Mouse (Mus musculus) neural tube, embryonic 14.5 days (tissue): ENCODE data around the gene Cspg4. TPM values are rescaled to one million over a fixed set of nuclear protein-coding genes. Genes with fewer than 3 reads are reported as not detected.
A peak's percentile ranks its signal among the peaks of the same experiment; 100 is the strongest.

Experiments used
- ATAC-seq: fragments of 200-750 bp; cut with Nextera tagmentation; 2 replicates; pipeline ENCODE4 v1.8.0; 2017; ENCODE audit warnings: low read depth, mild to moderate bottlenecking, moderate TSS enrichment, moderate library complexity
- H3K27ac ChIP-seq: fragments of 300-500 bp; sonication (generic); 2 replicates; pipeline ENCODE4 v1.5.1; 2014; ENCODE audit warnings: low read depth, mild to moderate bottlenecking, control low read depth, low read length, moderate library complexity, mixed read lengths
- H3K27me3 ChIP-seq: fragments of 300-500 bp; sonication (generic); 2 replicates; pipeline ENCODE4 v1.6.1; 2014; ENCODE audit warnings: low read length; ENCODE audit not compliant: control insufficient read depth, insufficient read depth
- H3K36me3 ChIP-seq: fragments of 300-500 bp; sonication (generic); 2 replicates; pipeline ENCODE4 v1.6.1; 2014; ENCODE audit warnings: low read length, mixed read lengths; ENCODE audit not compliant: control insufficient read depth, insufficient read depth
- H3K4me1 ChIP-seq: fragments of 300-500 bp; sonication (generic); 2 replicates; pipeline ENCODE4 v1.6.1; 2014; ENCODE audit warnings: low read length; ENCODE audit not compliant: control insufficient read depth, insufficient read depth
- H3K4me2 ChIP-seq: fragments of 300-500 bp; sonication (generic); 2 replicates; pipeline ENCODE4 v1.6.1; 2014; ENCODE audit warnings: mild to moderate bottlenecking, low read depth, low read length, control low read depth
- H3K4me3 ChIP-seq: fragments of 300-500 bp; sonication (generic); 2 replicates; pipeline ENCODE4 v1.5.1; 2014; ENCODE audit warnings: low read depth, low read length, control low read depth, mixed read lengths
- H3K9ac ChIP-seq: fragments of 300-500 bp; sonication (generic); replicated peaks from 2 replicates; pipeline ENCODE4 v1.6.1; 2014; ENCODE audit warnings: low read depth, mild to moderate bottlenecking, control low read depth, low read length, mixed read lengths
- H3K9me3 ChIP-seq: fragments of 300-500 bp; sonication (generic); 2 replicates; pipeline ENCODE4 v1.6.1; 2016; ENCODE audit warnings: low read length; ENCODE audit not compliant: control insufficient read depth
- WGBS: fragments of 180-500 bp; shearing (Covaris S2); extraction: QIAGEN DNeasy Blood & Tissue Kit; methylation state at CpG from one replicate; pipeline ENCODE4 v1.1.7; 2014; 5-methylcytosine and 5-hydroxymethylcytosine counted together
- polyA plus RNA-seq: library from polyadenylated mRNA; unstranded; fragments of >200 nt; fragmentation: Nextera tagmentation; extraction: Ambion mirVana; gene quantifications from 2 replicates; pipeline ENCODE4 v1.2.1, GENCODE M21; 2014

The Cspg4 gene
- polyA plus RNA-seq, 1 experiment from 2014 or later = 6.1 TPM

- ATAC-seq = no peak
- no peak overlapping the region for H3K27ac ChIP-seq
- WGBS = 92% methylated on average over 10 of the region's 10 CpGs
- no peaks in the 10 kb centered on the region for H3K27me3 ChIP-seq
- peaks cover 11% of the 10 kb centered on the region; the same call in 1 of the 2 replicates for H3K4me1 ChIP-seq
- no peaks in the 10 kb centered on the region for H3K9me3 ChIP-seq
- H3K4me3 ChIP-seq = no peak overlapping the region
- H3K4me2 ChIP-seq = no peak overlapping the region
- H3K36me3 ChIP-seq = no peaks in the 10 kb centered on the region
- H3K9ac ChIP-seq = no peak overlapping the region
These were observed 27.3 kb downstream of the Cspg4 start for GRCm38 (mm10) chr9:56892111-56892510.

GRCm38 (mm10) chr9:56893313-56893712, 28.5 kb downstream of the Cspg4 start:
- Histone ChIP-seq H3K27ac (no peak overlapping the region), H3K27me3 (no peaks in the 10 kb centered on the region), H3K9me3 (no peaks in the 10 kb centered on the region), H3K36me3 (no peaks in the 10 kb centered on the region), H3K4me3 (no peak overlapping the region), H3K4me1 (peaks cover 11% of the 10 kb centered on the region; the same call in 1 of the 2 replicates), H3K4me2 (no peak overlapping the region), H3K9ac (no peak overlapping the region)
- ATAC-seq = 0 out of 2 replicates have a peak, but pooled peaks have one; percentile 5
- WGBS = 60% methylated on average over 8 of the region's 8 CpGs

DNA sequence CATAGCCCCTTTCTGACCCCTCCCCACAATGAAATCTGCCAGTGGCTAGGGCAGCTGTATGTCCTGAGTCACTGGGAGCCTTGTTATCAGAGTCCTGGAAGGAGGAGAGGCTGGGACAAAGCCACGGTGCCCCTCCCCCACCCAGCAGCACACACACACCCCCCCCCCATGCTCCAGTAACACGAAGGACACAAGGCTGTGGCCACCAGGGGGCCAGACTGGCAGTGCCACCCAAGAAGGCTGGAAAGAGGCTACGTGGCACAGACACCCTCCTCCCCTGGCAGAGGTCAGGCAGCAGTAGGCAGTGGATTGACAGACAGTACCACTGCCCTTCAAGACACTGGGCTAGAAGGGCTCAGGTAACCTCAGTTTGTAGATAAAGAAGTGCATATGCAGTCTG, 29.2 kb downstream of the Cspg4 start:
- Histone ChIP-seq H3K4me3 (no peak overlapping the region), H3K4me1 (peaks cover 11% of the 10 kb centered on the region; the same call in 1 of the 2 replicates), H3K27ac (no peak overlapping the region), H3K27me3 (no peaks in the 10 kb centered on the region), H3K9me3 (no peaks in the 10 kb centered on the region), H3K36me3 (no peaks in the 10 kb centered on the region), H3K9ac (no peak overlapping the region), H3K4me2 (no peak overlapping the region)
- no peak for ATAC-seq
- 13% methylated on average over 3 of the region's 3 CpGs for WGBS

DNA sequence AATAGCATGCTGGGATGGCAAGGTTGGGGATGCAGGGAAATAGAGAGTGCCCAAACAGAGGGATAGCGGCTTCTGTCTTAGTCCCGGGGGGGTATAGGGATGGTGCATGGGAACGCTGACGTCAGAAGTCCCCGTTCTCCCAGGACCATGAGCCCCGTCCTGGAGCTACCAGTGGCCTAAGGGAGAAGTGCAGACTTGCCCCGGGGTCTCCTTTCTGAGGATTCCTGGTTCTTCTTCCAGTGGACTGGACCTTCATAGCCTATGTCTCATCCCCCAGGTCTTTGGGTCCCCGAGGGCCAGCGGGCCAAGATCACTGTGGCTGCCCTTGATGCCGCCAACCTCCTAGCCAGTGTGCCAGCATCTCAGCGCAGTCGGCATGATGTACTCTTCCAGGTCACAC, 31.9 kb downstream of the Cspg4 start:
- H3K36me3 ChIP-seq = no peaks in the 10 kb centered on the region
- no peak overlapping the region for H3K4me3 ChIP-seq
- no peak overlapping the region for H3K27ac ChIP-seq
- H3K27me3 ChIP-seq = no peaks in the 10 kb centered on the region
- 98% methylated on average over 12 of the region's 12 CpGs for WGBS
- H3K4me1 ChIP-seq = peaks cover 8% of the 10 kb centered on the region; the same call in 1 of the 2 replicates
- no peaks in the 10 kb centered on the region for H3K9me3 ChIP-seq
- H3K9ac ChIP-seq = no peak overlapping the region
- ATAC-seq = no peak
- no peak overlapping the region for H3K4me2 ChIP-seq

DNA sequence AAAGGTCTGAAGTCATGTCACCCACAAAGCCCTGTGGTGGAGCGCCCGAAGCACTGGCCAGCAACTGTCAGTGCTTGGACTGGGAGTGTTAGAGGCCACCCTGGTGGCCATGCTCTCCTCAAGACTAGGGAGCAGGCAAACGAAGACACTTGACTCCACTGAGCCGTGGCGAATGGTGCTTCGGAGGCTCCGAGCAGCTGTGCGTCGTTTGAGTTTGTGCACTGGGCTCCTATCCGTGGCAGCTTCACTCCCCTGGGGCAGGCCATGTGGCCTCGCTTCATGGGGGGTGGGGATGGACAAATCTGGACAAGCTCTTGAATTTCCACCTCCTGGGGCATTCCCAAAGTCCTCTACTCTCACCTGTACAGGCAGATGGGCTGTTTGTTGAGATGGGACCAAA, 34.6 kb downstream of the Cspg4 start:
- no peaks in the 10 kb centered on the region for H3K4me1 ChIP-seq
- H3K4me2 ChIP-seq = no peak overlapping the region
- no peak for ATAC-seq
- H3K27ac ChIP-seq = no peak overlapping the region
- no peak overlapping the region for H3K9ac ChIP-seq
- 58% methylated on average over 11 of the region's 11 CpGs for WGBS
- no peaks in the 10 kb centered on the region for H3K9me3 ChIP-seq
- no peak overlapping the region for H3K4me3 ChIP-seq
- no peaks in the 10 kb centered on the region for H3K36me3 ChIP-seq
- no peaks in the 10 kb centered on the region for H3K27me3 ChIP-seq

- H3K4me3 ChIP-seq = no peak overlapping the region
- H3K27me3 ChIP-seq = no peaks in the 10 kb centered on the region
- H3K36me3 ChIP-seq = no peaks in the 10 kb centered on the region
- no peak overlapping the region for H3K4me2 ChIP-seq
- ATAC-seq = no peak
- H3K27ac ChIP-seq = no peak overlapping the region
- H3K9ac ChIP-seq = no peak overlapping the region
- no peaks in the 10 kb centered on the region for H3K9me3 ChIP-seq
- no peaks in the 10 kb centered on the region for H3K4me1 ChIP-seq
These were observed 35.2 kb downstream of the Cspg4 start for GRCm38 (mm10) chr9:56900060-56900459.

- no peak overlapping the region for H3K4me3 ChIP-seq
- no peaks in the 10 kb centered on the region for H3K36me3 ChIP-seq
- 60% methylated on average over 9 of the region's 9 CpGs for WGBS
- no peaks in the 10 kb centered on the region for H3K27me3 ChIP-seq
- no peak overlapping the region for H3K27ac ChIP-seq
- no peak overlapping the region for H3K9ac ChIP-seq
- H3K4me1 ChIP-seq = no peaks in the 10 kb centered on the region
- no peak for ATAC-seq
- H3K4me2 ChIP-seq = no peak overlapping the region
- H3K9me3 ChIP-seq = no peaks in the 10 kb centered on the region
These were observed 35.7 kb downstream of the Cspg4 start for GRCm38 (mm10) chr9:56900571-56900970.

DNA sequence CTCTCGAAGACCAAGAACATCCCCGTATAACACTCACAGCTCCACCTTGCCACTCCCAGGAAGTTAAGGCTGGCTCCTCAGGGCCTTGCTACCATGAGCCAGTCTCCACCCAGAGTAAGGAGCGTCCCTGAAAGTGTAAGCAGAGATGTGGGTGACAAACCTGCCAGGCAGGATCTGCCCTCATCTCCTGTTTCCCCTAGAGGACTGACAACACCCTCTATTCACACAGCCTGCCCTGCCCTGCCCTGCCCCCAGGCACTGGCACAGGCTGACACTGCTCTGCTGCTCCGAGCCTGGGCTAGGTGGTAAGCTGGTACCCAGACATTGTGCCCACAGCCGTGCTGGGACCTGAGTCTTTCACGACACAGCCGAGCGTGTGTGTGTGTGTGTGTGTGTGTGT, 36.4 kb downstream of the Cspg4 start:
- no peak overlapping the region for H3K4me2 ChIP-seq
- H3K4me3 ChIP-seq = no peak overlapping the region
- no peaks in the 10 kb centered on the region for H3K27me3 ChIP-seq
- no peak overlapping the region for H3K27ac ChIP-seq
- no peak for ATAC-seq
- H3K9me3 ChIP-seq = no peaks in the 10 kb centered on the region
- no peaks in the 10 kb centered on the region for H3K36me3 ChIP-seq
- no peak overlapping the region for H3K9ac ChIP-seq
- H3K4me1 ChIP-seq = no peaks in the 10 kb centered on the region
- WGBS = 71% methylated on average over 8 of the region's 8 CpGs

- no peak for ATAC-seq
- H3K36me3 ChIP-seq = no peaks in the 10 kb centered on the region
- H3K27me3 ChIP-seq = no peaks in the 10 kb centered on the region
- no peak overlapping the region for H3K4me3 ChIP-seq
- no peaks in the 10 kb centered on the region for H3K9me3 ChIP-seq
- H3K4me2 ChIP-seq = no peak overlapping the region
- WGBS = 87% methylated on average over 3 of the region's 3 CpGs
- H3K9ac ChIP-seq = no peak overlapping the region
- H3K27ac ChIP-seq = no peak overlapping the region
- no peaks in the 10 kb centered on the region for H3K4me1 ChIP-seq
These were observed 38.8 kb downstream of the Cspg4 start for GRCm38 (mm10) chr9:56903662-56904061.

- Histone ChIP-seq H3K4me1 (no peaks in the 10 kb centered on the region), H3K27me3 (no peaks in the 10 kb centered on the region), H3K4me3 (no peak overlapping the region), H3K9me3 (no peaks in the 10 kb centered on the region), H3K9ac (no peak overlapping the region), H3K27ac (no peak overlapping the region), H3K4me2 (no peak overlapping the region), H3K36me3 (no peaks in the 10 kb centered on the region)
- 91% methylated on average over 9 of the region's 9 CpGs for WGBS
- no peak for ATAC-seq
These were observed 42.7 kb downstream of the Cspg4 start for GRCm38 (mm10) chr9:56907549-56907948.
